Mouse (Mus musculus) gastrocnemius, postnatal 4 days (tissue): ENCODE data around the gene Art3. TPM values are rescaled to one million over a fixed set of nuclear protein-coding genes. Genes with fewer than 3 reads are reported as not detected.

ENCODE experiments used
- DNase-seq, 2 experiments: peaks; one replicate each; pipeline ENCODE4 v3.0.0; 2021 to 2022; ENCODE audit warnings: low spot score in 2 of 2, mixed read lengths in 2 of 2
- total RNA-seq, 2 experiments: library from RNA; stranded (reverse); gene quantifications; 2 replicates each; pipeline ENCODE4 v1.2.3; 2021

Art3 gene
- total RNA-seq, 2 experiments from 2014 or later: 257 to 310 TPM

GRCm38 (mm10) chr5:92375368-92375767, 43.7 kb downstream of the Art3 start:
- DNase-seq: no peak

GRCm38 (mm10) chr5:92376795-92377405, 45.3 kb downstream of the Art3 start:
- no peak for DNase-seq

- peak; percentile 55 to 74 for DNase-seq
These were observed 50.1 kb downstream of the Art3 start for GRCm38 (mm10) chr5:92381550-92382348.

GRCm38 (mm10) chr5:92382349-92382679, 50.7 kb downstream of the Art3 start:
- no peak for DNase-seq

GRCm38 (mm10) chr5:92383747-92384146, 52.1 kb downstream of the Art3 start:
- peak in 1 of 2 experiments; percentile 35 for DNase-seq

GRCm38 (mm10) chr5:92384855-92385254, 53.2 kb downstream of the Art3 start:
- no peak for DNase-seq

GRCm38 (mm10) chr5:92386102-92386501, 54.5 kb downstream of the Art3 start:
- DNase-seq: no peak

- DNase-seq: no peak
These were observed 55.0 kb downstream of the Art3 start for GRCm38 (mm10) chr5:92386643-92387042.

GRCm38 (mm10) chr5:92387433-92387832, 55.8 kb downstream of the Art3 start:
- peak in 1 of 2 experiments; percentile 43 for DNase-seq

GRCm38 (mm10) chr5:92389977-92390376, 58.4 kb downstream of the Art3 start:
- no peak for DNase-seq

GRCm38 (mm10) chr5:92390615-92391014, 59.0 kb downstream of the Art3 start:
- no peak for DNase-seq

GRCm38 (mm10) chr5:92392542-92392941, 60.9 kb downstream of the Art3 start:
- no peak for DNase-seq

GRCm38 (mm10) chr5:92393863-92394262, 62.2 kb downstream of the Art3 start:
- no peak for DNase-seq

- no peak for DNase-seq
These were observed 64.1 kb downstream of the Art3 start for GRCm38 (mm10) chr5:92395764-92396163.

- DNase-seq: no peak
These were observed 64.8 kb downstream of the Art3 start for GRCm38 (mm10) chr5:92396476-92396875.

GRCm38 (mm10) chr5:92398153-92398552, 66.5 kb downstream of the Art3 start:
- DNase-seq: peak; percentile 48 to 78

GRCm38 (mm10) chr5:92402816-92403215, 71.2 kb downstream of the Art3 start:
- no peak for DNase-seq

- DNase-seq: no peak
These were observed 72.2 kb downstream of the Art3 start for GRCm38 (mm10) chr5:92403562-92404399.

GRCm38 (mm10) chr5:92404400-92404678, 72.7 kb downstream of the Art3 start:
- DNase-seq: no peak

- DNase-seq: no peak
These were observed 77.9 kb downstream of the Art3 start for GRCm38 (mm10) chr5:92409361-92410155.

GRCm38 (mm10) chr5:92410486-92410885, 78.9 kb downstream of the Art3 start:
- DNase-seq: no peak
